Mouse (Mus musculus): Measurements from ENCODE around the gene Tectb.
"Not testable (repeated sequence)": the region's sequence is repeated elsewhere in the genome, so short reads cannot be mapped to it uniquely, and the experiment has no call there.

Gene Tectb

GRCm38 (mm10) chr19:55165954-55166353 lies 14.6 kb upstream of the Tectb start:
- DNase-seq: no peak

DNA sequence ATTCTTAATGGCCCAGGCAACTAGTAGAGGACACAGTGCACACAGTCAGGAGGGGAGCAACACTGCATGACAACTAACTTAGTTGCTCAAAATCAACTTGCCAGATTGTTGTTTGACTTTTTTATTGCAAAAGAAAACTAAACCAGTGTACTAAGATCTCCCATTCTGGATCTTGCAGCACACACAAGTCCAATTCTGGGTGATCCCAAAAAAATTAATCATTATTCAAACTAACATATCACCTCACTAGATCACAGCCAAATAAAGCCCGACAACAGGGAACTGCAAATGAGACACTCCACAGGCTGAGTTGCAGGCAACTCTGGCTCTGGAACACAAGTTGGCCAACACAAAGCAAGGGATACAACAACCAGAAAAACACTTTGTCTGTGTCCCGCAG lies 13.8 kb upstream of the Tectb start:
- peak; percentile 47 for DNase-seq

- DNase-seq: no peak
Measured at GRCm38 (mm10) chr19:55167741-55168140, 12.8 kb upstream of the Tectb start.

DNA sequence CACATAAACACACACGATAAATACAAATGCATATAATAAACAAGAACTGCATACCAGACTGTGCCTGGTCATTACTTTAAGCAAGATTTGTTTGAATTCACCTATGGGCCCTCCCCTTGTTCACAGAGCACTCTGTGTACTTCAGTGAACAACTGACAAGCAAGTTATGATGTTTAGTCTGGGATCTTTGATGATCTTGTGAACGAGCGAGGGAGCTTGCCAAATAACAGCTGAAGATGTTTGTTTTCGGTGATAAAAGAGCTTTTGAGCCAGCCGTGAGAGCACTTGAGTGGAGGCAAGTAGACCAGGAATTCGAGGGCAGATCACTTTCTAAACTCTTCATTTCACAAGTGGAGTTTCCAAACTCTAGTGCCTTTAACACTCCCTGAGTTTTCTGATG lies 12.2 kb upstream of the Tectb start:
- DNase-seq: no peak

DNA sequence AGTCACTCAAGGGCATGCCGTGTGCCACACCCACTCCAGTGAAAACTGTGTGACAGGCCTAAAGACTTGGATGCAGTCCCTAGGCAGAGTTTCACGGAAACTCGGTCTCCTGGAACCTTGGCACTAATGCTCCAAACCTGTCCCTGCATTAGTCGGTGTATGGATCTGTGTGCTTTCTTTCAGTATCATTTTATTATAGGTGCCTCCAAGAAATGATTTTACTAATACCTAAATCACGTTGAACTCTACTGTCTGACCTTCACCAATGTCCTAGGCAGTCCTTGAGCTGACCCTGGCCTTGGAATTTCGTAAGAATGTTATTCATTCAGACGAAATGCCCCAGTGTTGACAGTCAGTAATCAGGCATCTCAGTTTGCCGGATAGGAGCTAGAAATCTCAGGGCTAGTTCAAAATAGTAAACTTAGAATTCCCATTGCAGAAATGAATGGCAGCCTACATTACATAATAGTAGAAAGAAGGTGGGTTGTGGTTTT lies 11.2 kb upstream of the Tectb start:
- DNase-seq: not testable (repeated sequence)

GRCm38 (mm10) chr19:55170399-55170798 lies 10.1 kb upstream of the Tectb start:
- DNase-seq: peak; percentile 69

DNA sequence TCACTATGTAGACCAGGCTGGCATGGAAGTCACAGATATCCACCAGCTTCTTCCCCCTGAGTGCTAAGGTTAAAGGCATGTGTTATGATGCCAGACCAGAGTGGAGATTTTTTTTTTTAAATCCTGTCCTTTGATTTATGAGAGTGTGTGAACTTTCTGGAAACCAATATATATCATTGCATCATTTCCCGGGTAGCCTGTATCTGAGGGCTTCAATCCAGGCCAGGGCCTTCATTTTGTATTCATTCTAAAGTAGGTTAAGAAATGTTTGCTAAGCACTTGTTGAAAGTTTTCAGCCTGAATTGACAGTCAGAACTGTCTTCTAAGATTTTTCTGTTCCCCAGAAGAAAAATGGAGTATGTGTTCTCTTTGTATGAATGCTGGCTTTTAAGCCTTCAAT lies 8.9 kb upstream of the Tectb start:
- DNase-seq: no peak

- DNase-seq: no peak
Measured at GRCm38 (mm10) chr19:55177143-55177542, 3.4 kb upstream of the Tectb start.

GRCm38 (mm10) chr19:55184442-55184841 lies 3.9 kb downstream of the Tectb start:
- DNase-seq: no peak

DNA sequence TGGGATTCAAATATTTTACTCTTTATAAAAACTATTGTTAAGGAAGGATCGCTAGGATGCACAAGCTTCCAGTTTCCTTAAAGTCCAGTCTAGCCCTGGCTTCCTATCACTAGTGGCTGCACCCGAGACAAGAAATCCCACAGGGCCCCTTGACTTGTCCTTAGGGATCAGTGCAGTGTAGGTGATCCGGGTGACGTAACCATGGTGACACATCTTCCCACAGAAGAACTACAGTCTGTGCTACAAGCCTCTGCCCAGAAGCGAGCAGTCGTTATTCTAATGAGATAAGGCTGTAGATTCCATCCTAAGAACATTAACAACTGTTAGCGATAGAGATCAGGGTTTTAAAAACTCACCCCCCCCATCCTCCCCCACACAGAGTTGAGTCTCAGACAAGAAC lies 4.5 kb downstream of the Tectb start:
- no peak for DNase-seq

GRCm38 (mm10) chr19:55185651-55186050 lies 5.1 kb downstream of the Tectb start:
- DNase-seq: no peak

GRCm38 (mm10) chr19:55190065-55190464 lies 9.5 kb downstream of the Tectb start:
- DNase-seq: peak; percentile 64

DNA sequence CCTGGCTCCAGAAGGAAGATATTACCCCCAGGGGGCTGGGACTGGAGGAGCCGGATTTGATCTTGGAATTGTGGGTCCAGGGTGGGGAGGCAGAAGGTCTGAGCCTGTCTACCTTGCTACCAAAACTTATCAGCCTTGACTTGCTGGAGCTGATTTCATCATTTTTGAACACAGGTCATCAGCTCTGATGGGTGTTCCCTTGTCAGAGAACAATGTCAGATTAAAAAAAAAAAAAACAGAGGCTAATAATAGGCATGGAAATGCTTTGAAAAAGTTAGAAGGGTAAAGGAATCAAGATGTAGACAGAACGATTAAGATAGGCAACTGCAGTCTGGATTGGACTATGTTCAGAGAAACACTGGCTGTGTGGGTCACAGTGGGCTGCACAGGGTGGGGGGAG lies 11.1 kb downstream of the Tectb start:
- no peak for DNase-seq

DNA sequence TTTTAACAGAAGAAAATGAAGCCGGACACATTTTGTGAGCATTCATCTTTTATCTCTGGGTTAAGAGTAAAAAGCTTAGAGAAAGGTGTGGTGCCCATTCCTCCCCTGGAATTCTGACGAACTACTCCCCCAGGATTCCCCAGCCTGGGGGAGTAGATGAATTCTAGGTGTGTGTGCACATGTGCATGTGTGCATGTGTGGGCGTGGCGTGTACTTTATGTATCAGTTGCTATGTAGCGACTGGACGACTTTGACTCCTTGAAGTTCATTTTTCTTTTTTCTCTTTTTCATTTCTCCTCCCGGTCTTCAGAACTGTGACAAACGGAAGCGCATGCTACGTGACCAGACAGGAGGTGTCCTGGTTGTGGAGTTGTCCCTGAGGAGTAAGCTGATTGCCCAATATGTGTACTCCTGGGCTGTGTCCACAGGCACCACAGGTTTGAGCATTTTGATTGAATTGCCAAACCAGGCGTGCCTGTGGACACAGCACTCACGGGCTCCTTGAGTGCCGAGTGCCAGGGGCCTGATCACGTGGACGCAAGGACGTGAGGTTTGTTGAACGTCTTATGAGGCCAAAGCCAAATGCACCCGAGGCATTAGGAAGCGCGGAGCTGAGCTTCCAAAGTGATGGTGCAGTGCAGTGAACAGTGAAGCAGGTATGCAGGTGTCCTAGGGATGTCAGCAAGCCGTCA lies 11.9 kb downstream of the Tectb start:
- DNase-seq: peak; percentile 20

- no peak for DNase-seq
Measured at GRCm38 (mm10) chr19:55193717-55194394, 13.3 kb downstream of the Tectb start.

- DNase-seq: no peak
Measured at GRCm38 (mm10) chr19:55194520-55195170, 14.1 kb downstream of the Tectb start.

GRCm38 (mm10) chr19:55195574-55195973 lies 15.0 kb downstream of the Tectb start:
- DNase-seq: no peak

DNA sequence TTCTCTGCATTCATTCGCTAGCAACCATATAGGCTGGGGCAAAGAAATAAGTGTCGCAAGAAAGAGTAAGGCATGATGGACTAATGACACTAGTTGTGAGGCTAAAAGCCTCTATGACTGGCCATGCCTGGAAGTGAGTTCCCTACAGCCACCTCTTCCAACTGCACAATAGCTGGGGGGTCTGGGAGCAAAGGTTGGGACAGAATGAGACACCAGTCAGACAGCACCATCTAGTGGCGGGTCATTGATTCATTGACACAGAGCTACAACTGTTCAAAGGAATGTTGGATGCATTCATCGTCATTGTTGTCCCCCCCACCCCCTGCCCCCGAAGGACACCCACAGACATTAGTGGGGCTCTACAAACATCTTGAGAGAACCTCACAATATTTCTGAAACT lies 17.8 kb downstream of the Tectb start:
- peak; percentile 76 for DNase-seq

DNA sequence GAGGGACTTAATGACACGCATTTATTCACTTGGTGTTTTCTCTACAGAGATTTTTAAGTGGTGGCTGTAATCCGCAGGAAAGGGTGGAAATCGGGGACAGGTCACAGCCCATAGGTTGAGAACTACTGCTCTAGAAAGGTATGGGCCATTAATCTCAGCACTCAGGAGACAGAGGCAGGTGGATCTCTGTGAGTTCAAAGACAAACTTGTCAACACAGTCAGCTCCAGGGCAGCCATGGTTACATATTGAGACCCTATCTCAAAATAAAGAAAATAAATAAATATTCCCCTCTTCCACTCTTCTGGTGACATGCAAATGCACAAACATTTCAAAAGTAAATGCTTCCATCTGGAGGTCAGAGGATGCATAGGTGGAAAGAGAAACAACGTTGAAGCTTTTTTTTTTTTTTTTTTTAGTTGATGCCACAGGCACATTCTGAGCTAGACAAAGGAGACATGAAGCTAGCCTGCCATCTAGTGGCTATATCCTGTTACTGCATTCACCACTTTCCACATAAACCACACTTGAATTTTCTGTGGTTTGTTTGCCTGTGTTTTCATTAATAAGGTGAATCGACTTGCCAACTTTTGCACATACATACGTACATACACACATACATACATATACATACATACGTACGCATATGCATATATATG lies 26.1 kb downstream of the Tectb start:
- DNase-seq: peak; percentile 71

DNA sequence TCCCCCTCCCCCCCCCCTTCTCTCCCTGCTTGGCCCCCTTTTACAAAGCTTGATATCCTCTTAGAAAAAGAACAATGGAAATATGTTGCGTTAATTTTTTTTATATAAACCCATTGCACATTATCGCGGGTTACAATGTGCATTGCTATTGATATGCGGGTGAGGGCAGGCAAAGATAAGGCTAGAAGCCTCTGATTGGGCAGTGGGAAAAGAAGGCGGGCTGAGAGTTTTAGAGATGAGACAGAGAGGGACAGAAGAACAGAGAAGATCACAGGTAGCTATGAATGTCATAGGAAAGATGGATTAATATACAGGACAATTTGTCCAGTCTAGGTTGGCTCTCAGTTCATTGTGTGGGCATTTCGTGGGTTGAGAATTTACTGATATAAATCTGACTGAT lies 26.7 kb downstream of the Tectb start:
- DNase-seq: no peak

DNA sequence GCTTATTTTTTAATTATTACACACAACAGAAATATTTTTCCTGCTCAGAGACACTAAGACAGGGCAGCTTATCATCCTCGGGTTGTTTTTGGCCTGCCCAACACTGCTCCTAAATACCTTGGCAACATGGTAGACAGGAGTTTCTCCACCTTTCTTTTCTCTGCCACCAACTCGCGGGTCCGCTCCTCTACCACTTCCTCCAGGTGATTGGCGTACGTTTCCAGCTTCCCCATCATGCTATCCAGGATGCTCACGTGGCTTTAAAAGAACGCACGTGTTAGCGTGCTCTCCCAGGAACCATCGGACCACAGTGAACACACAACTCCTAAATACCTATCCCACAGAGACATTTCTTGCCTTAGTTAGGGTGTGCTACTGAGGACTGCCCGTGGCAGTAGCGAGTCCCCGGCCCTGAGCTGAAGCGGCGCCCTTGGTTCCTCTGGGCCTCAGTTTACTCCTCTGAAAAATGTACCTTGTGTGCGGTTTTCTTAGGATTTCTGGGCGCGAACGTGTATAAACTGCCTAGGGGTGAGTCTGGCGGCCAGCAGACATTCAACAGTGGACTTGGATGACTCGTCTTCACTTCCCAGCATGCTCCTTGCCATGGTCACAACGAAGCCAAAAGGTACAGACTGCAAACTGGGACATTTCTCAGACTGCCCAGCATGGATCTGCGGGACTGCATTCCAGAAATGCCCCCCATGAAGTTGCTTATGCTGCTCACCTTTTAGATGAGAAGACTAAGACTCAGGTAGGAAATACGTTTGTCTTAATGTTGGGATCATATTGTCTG lies 27.4 kb downstream of the Tectb start:
- DNase-seq: no peak

- no peak for DNase-seq
Measured at GRCm38 (mm10) chr19:55208654-55209053, 28.1 kb downstream of the Tectb start.

DNA sequence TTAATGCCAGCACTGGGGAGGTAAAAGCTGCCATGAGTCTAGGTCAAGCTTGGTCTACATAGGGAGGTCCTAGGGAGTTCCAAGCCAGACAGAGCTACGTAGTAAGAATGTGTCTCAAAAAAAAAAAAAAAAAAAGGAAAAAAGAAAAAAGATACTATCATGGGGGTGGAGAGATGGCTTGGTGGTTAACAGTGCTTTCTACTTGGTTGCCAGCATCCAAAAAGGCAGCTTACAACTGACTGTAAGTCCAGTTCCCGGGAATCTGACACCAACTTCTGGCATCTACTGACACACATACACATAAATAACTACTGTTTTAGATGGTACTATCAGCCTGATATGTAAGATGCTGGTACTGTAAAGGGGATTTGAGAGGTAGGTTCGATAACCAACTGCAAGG lies 28.6 kb downstream of the Tectb start:
- no peak for DNase-seq

Measured in kidney, adult 9 months (tissue).